Mouse (Mus musculus): ENCODE data around the gene Taf1a.
"Not testable (repeated sequence)": the region's sequence is repeated elsewhere in the genome, so short reads cannot be mapped to it uniquely, and the experiment has no call there.

Gene Taf1a

DNA sequence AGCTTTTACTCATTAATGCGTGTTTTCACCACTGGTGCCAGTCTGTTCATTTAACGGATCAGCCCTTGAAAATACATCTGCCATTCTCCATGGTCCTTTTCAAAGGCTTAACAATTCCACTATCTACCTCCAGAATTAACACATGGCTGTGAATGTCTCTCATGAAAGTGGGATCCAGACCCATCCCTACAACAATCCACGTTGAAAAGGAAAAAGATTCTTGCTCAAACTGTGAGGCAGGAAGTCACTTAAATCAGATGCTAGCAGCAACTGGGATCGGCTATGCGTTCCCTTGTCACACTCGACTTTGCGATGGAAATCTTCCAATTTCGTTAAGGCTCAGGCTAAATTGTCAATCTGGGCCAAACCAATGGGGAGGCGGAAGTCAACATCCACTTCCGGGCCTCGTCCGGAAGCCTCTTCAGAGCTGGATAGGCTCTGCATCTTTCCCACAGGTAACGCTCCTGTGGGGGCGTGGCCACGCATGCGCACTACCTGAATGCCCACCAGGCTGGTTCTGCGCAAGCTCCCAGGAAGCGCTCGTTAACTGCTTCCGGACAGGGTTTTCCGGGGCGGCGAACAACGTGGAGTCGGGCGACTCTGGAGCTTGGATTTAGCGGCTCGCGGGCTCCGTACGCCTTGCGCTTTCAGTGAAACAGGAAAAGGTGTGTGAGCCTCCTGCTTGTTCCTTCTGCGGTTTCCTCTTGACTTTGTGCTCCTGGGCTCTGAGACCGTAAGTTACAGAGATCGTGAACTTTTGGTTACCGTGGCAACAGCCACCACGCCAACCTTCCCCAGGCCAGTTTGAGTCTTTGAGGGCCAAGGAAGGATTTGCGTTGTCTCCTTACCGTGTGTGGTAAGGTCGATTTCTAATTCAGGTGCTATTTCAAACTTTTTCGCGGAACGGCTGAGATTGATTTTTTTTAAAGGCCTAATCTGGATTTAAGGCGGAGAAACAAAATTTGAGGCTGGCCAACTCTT is at the start of gene Taf1a:
Gene Taf1a, plus strand, starts transcription at position 556 of the 981 bp plus-strand sequence.
- peak; percentile 100 for ATAC-seq (ENCODE audit: low TSS enrichment)

DNA sequence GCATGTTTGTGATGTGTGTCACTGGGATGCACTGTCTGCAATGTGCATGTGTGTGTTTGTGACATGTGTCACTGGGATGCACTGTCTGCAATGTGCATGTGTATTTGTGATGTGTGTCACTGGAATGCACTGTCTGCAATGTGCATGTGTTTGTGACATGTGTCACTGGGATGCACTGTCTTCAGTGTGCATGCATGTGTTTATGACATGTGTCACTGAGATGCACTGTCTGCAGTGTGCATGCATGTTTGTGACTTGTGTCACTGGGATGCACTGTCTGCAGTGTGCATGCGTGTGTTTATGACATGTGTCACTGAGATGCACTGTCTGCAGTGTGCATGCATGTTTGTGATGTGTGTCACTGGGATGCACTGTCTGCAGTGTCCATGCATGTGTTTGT is 45.9 kb upstream of the Taf1a start:
- ATAC-seq (ENCODE audit: low TSS enrichment) = not testable (repeated sequence)

- ATAC-seq (ENCODE audit: low TSS enrichment) = peak; percentile 92
Measured at GRCm38 (mm10) chr1:183344886-183345816, 43.6 kb upstream of the Taf1a start.

DNA sequence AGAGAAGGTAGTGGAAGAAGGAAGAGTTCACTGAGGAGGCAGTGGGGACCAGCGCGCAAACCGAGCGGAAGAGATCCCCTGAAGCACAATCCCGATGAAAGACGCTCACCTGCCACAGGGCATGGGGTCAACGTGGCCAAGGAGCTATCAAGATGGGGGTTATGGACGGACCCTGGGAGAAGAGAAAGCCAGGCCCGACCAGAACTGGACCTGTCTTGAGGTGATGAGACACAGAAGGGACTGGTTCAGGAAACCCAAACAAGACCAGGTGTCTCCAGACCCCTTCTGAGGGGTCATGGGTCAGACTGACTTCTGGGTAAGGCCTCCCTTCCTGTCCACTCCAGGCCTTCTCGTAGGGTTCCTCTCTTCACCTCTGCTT is 43.0 kb upstream of the Taf1a start:
- ATAC-seq (ENCODE audit: low TSS enrichment) = no peak

DNA sequence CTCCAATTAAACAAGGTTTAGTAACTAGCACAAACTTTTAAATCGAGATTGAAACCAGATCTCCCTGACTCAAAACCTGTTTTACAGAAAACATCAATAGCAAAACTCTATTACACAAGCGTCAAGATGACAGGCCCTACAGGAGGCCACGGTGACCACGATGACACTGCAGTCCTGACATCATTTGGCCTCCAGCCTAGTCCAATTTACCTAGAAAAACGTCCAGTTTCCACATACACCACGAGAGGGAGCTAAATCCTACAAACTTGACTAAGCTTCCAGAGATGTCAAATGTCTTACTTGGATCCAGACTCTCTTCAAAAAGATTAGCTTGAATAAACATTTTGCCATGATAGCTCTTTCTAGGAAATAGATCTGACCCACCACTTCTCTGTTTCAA is 38.9 kb upstream of the Taf1a start:
- peak; percentile 38; the same call in 1 of the 2 replicates for ATAC-seq (ENCODE audit: low TSS enrichment)

GRCm38 (mm10) chr1:183358901-183359300 is 29.9 kb upstream of the Taf1a start:
- ATAC-seq (ENCODE audit: low TSS enrichment) = no peak

- ATAC-seq (ENCODE audit: low TSS enrichment) = no peak
Measured at GRCm38 (mm10) chr1:183362301-183362700, 26.5 kb upstream of the Taf1a start.

- no peak for ATAC-seq (ENCODE audit: low TSS enrichment)
Measured at GRCm38 (mm10) chr1:183362729-183363576, 25.8 kb upstream of the Taf1a start.

DNA sequence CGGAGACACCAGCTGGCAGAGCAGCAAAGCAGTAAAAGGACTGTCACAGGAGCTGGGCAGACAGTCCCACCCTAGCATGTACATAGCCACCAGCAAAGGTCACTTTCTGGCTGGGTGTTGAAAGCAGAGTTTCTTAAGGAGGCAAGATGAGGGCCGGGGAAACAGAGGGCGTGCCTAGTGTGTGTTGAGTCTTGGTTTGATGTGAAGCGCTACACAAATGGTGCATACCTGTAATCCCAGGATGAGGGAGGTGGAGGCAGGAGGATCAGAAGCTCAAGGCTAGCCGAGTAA is 25.3 kb upstream of the Taf1a start:
- no peak for ATAC-seq (ENCODE audit: low TSS enrichment)

GRCm38 (mm10) chr1:183366361-183366760 is 22.4 kb upstream of the Taf1a start:
- ATAC-seq (ENCODE audit: low TSS enrichment) = no peak

DNA sequence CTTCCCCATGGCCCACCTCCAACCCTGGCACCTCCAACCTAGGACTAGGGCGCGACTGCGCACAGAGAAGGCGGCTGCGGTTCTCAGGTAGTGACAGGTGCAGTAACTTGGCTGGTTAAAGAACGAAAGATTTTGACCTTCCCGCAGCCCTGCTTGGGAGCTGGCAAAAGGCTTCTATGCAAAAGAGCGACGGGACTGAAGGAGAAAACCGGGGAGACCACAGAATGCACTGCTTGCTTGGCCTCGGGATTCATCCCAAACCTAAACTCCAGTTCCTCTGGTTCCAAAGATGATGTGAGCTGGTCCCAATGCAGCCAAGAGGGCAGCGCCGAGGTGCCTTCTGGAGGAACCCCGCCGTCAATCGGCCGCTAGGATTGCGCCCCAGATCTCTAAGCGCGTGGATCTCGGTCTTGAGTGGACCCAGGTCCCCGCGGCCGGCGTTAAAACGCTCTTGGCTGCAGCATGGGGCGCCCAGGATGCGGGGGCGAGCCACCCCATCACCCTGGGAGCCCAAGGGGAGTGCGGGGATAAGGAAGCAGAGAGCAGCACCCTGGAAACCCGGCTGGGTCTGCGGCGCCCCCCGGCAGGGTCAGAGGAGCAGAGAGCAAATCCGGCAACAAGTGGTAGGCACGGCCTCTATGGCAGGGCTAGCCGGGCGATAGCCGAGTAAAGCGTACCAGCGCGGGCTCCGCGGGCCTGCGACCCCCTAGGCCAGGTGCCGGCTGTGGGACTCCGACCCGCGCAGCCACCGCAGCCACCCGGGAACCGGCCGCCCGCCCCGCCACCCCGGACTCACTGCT is 20.0 kb upstream of the Taf1a start:
- ATAC-seq (ENCODE audit: low TSS enrichment) = peak; percentile 24; the same call in 1 of the 2 replicates

GRCm38 (mm10) chr1:183369427-183370014 is 19.3 kb upstream of the Taf1a start, which contains the start of gene Mia3:
Gene Mia3 (minus strand): TSS chr1:183369553.
- peak; percentile 99 for ATAC-seq (ENCODE audit: low TSS enrichment)

- no peak for ATAC-seq (ENCODE audit: low TSS enrichment)
Measured at GRCm38 (mm10) chr1:183374728-183375127, 14.1 kb upstream of the Taf1a start.

GRCm38 (mm10) chr1:183377045-183377444 is 11.7 kb upstream of the Taf1a start:
- no peak for ATAC-seq (ENCODE audit: low TSS enrichment)

DNA sequence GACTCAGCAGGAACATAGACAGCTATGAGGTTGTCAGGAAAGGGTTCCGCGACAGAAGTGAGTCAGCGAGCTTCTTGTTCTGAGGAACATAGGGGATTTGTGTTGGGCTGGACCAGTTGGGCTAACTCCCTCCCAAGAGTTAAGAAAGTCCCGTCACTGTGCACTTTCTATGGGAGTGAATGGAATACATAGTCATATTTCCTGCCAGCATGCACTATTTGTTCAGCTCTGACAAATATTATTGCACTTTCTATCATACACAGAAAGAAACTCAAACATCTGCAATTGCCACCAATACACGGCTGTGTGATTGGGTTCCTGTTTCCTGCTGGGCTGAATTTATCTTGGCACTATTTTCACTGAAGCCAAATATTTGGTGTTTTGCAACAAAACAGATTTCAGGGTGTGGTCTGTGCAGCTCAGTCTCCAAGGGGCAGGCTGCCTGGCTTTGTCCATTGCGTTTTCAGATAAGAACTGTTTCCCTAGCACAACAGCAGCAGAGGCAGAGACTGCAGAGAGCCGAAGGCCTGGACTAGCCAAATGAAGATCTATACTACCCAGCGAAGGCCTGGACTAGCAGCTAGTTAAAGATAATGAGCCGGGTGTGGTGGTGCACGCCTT is 10.3 kb upstream of the Taf1a start:
- ATAC-seq (ENCODE audit: low TSS enrichment) = no peak

- not testable (repeated sequence) for ATAC-seq (ENCODE audit: low TSS enrichment)
Measured at GRCm38 (mm10) chr1:183379376-183379775, 9.4 kb upstream of the Taf1a start.

DNA sequence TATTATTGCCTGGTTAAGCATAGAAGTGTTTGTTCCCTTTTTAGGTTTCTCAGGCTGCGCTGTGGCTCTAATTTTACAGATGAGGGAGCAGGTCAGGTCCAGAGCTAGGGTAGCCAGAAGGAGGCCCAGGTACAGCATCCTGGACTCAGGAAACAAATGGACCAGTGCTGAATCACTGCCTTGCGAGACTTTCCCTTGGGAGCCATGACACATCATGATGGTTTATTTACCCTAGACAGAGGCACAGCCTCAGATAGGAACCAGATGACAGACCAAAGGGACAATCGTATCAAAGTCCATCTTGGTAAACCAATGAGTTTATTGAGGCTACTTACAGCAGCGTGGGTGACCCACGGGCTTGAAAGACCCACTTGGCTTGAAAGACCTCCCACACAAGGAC is 7.0 kb upstream of the Taf1a start:
- ATAC-seq (ENCODE audit: low TSS enrichment) = no peak

DNA sequence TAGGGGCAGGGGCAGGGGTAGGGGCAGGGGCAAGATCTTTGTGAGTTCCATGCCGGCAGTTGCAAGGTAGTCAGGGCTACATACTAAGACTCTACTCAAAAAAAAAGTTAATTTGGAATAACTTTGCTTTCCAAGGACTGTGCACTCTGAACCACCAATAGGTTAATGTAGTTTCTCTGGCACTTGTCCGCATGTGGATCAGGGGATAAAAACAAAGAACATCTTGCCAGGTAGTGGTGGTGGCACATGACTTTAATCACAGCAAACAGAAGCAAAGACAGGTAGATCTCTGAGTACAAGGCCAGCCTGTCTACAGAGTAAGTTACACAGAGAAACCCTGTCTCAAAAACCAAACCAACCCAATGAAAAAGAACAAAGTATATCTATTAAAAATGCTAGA is 6.2 kb upstream of the Taf1a start:
- no peak for ATAC-seq (ENCODE audit: low TSS enrichment)

DNA sequence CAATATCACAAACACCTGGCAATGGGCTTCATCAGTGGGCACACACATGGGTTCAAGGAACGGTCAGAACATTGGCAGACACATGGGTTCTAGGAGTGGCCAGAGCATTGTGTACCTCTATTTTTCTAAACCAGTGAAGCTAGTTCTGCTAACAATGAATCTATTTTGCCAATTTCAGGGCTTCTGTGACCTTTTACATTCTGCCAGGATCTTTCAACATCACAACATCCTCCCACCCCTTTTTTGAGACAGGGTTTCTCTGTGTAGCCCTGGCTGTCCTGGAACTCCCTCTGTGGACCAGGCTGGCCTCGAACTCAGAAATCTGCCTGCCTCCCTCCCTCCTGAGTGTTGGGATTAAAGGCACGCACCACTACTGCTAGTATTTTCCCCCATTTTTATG is 1.4 kb upstream of the Taf1a start:
- ATAC-seq (ENCODE audit: low TSS enrichment) = not testable (repeated sequence)

- ATAC-seq (ENCODE audit: low TSS enrichment) = no peak
Measured at GRCm38 (mm10) chr1:183403396-183403795, 14.6 kb downstream of the Taf1a start.
